Mouse (Mus musculus): ENCODE measurements around the gene Mapk13.
A peak's percentile ranks its signal among the peaks of the same experiment; 100 is the strongest.
"Not testable (repeated sequence)": the region's sequence is repeated elsewhere in the genome, so short reads cannot be mapped to it uniquely, and the experiment has no call there.

Mapk13 gene

GRCm38 (mm10) chr17:28769121-28769874, at the start of gene Mapk13:
TSS of gene Mapk13 (plus strand) at chr17:28769297.
- DNase-seq: no peak

GRCm38 (mm10) chr17:28725783-28726182, 43.3 kb upstream of the Mapk13 start, which contains the start of gene AC170998.1:
TSS of gene AC170998.1 (plus strand) at chr17:28726083.
- DNase-seq: no peak

GRCm38 (mm10) chr17:28727511-28727910, 41.6 kb upstream of the Mapk13 start:
- not testable (repeated sequence) for DNase-seq

GRCm38 (mm10) chr17:28735317-28736105, 33.6 kb upstream of the Mapk13 start:
- no peak for DNase-seq

- DNase-seq: no peak
These were observed 32.6 kb upstream of the Mapk13 start for GRCm38 (mm10) chr17:28736486-28736885.

- no peak for DNase-seq
These were observed 31.1 kb upstream of the Mapk13 start for GRCm38 (mm10) chr17:28737973-28738372.

- no peak for DNase-seq
These were observed 29.9 kb upstream of the Mapk13 start for GRCm38 (mm10) chr17:28739244-28739643.

- peak; percentile 44 to 50 for DNase-seq
These were observed 25.8 kb upstream of the Mapk13 start for GRCm38 (mm10) chr17:28743145-28743866.

GRCm38 (mm10) chr17:28743916-28744315, 25.2 kb upstream of the Mapk13 start:
- DNase-seq: no peak

- no peak for DNase-seq
These were observed 23.3 kb upstream of the Mapk13 start for GRCm38 (mm10) chr17:28745773-28746172.

GRCm38 (mm10) chr17:28748001-28748400, 21.1 kb upstream of the Mapk13 start:
- DNase-seq: no peak

- no peak for DNase-seq
These were observed 18.5 kb upstream of the Mapk13 start for GRCm38 (mm10) chr17:28750580-28750979.

GRCm38 (mm10) chr17:28756447-28756846, 12.7 kb upstream of the Mapk13 start:
- no peak for DNase-seq

- DNase-seq: no peak
These were observed 11.6 kb upstream of the Mapk13 start for GRCm38 (mm10) chr17:28757470-28757869.

- DNase-seq: no peak
These were observed 8.3 kb upstream of the Mapk13 start for GRCm38 (mm10) chr17:28760736-28761312.

GRCm38 (mm10) chr17:28761871-28762270, 7.2 kb upstream of the Mapk13 start:
- DNase-seq: peak; percentile 84 to 85

- no peak for DNase-seq
These were observed 2.9 kb upstream of the Mapk13 start for GRCm38 (mm10) chr17:28766203-28766602.

- no peak for DNase-seq
These were observed 2.1 kb upstream of the Mapk13 start for GRCm38 (mm10) chr17:28766781-28767515.

- DNase-seq: peak; percentile 32 to 34
These were observed 851 bp downstream of the Mapk13 start for GRCm38 (mm10) chr17:28769875-28770421.

GRCm38 (mm10) chr17:28771289-28771688, 2.2 kb downstream of the Mapk13 start:
- no peak for DNase-seq

GRCm38 (mm10) chr17:28774303-28774702, 5.2 kb downstream of the Mapk13 start:
- not testable (repeated sequence) for DNase-seq

- no peak for DNase-seq
These were observed 6.1 kb downstream of the Mapk13 start for GRCm38 (mm10) chr17:28775161-28775560.
